Mouse (Mus musculus): ENCODE measurements at regions not wholly inside any gene's neighbourhood (a gene's known extent, or its start where the extent isn't known, plus 50 kb on each side); places are given as distances from the start of the nearest gene placed in this dataset.

- no peak for TF ChIP-seq TAL1 (conservative IDR thresholded peaks at IDR 0.05; ENCODE audit: low read depth, low read length)
- TF ChIP-seq GATA1 (IDR thresholded peaks at IDR 0.05; ENCODE audit: borderline replicate concordance, low read length): no peak
- no peak for TF ChIP-seq POLR2AphosphoS5 (IDR thresholded peaks at IDR 0.05; ENCODE audit: insufficient replicate concordance, low read depth, low read length)
- no peak for TF ChIP-seq GATA2 (IDR thresholded peaks at IDR 0.05; ENCODE audit: borderline replicate concordance, low read depth, low read length)
- TF ChIP-seq CTCF (IDR thresholded peaks at IDR 0.05; ENCODE audit: low read depth, low read length): no peak
- H3K4me3 ChIP-seq (ENCODE audit: low read depth, low read length): no peak overlapping the region
- H3K27me3 ChIP-seq (ENCODE audit: insufficient read depth, low read length): peaks cover 52% of the 10 kb centered on the region
- H3K9me3 ChIP-seq (replicated peaks): no peaks in the 10 kb centered on the region
- H3K36me3 ChIP-seq (replicated peaks): no peaks in the 10 kb centered on the region
- no peak for DNase-seq (ENCODE audit: low spot score)
- peaks cover 9% of the 10 kb centered on the region; the same call in 1 of the 2 replicates for H3K4me1 ChIP-seq (ENCODE audit: insufficient read depth, low read depth, low read length)
- no peak for ATAC-seq (ENCODE audit: extremely low read depth, insufficient number of reproducible peaks, low FRiP score, poor library complexity, severe bottlenecking)
These were observed 131.5 kb upstream of the Zfp703 start for GRCm38 (mm10) chr8:26845481-26846194.

GRCm38 (mm10) chr8:26847009-26847408 is 130.1 kb upstream of the Zfp703 start:
- Histone ChIP-seq H3K9me3 (replicated peaks) (no peaks in the 10 kb centered on the region), H3K36me3 (replicated peaks) (no peaks in the 10 kb centered on the region), H3K4me1 (ENCODE audit: insufficient read depth, low read depth, low read length) (peaks cover 9% of the 10 kb centered on the region; the same call in 1 of the 2 replicates), H3K4me3 (ENCODE audit: low read depth, low read length) (no peak overlapping the region), H3K27me3 (ENCODE audit: insufficient read depth, low read length) (peaks cover 48% of the 10 kb centered on the region)
- TF ChIP-seq GATA2 (IDR thresholded peaks at IDR 0.05; ENCODE audit: borderline replicate concordance, low read depth, low read length) (no peak), POLR2AphosphoS5 (IDR thresholded peaks at IDR 0.05; ENCODE audit: insufficient replicate concordance, low read depth, low read length) (no peak), TAL1 (conservative IDR thresholded peaks at IDR 0.05; ENCODE audit: low read depth, low read length) (no peak), GATA1 (IDR thresholded peaks at IDR 0.05; ENCODE audit: borderline replicate concordance, low read length) (no peak), CTCF (IDR thresholded peaks at IDR 0.05; ENCODE audit: low read depth, low read length) (no peak)
- ATAC-seq (ENCODE audit: extremely low read depth, insufficient number of reproducible peaks, low FRiP score, poor library complexity, severe bottlenecking) (no peak), DNase-seq (ENCODE audit: low spot score) (no peak)

GRCm38 (mm10) chr8:26848098-26848772 is 128.9 kb upstream of the Zfp703 start:
- ATAC-seq (ENCODE audit: extremely low read depth, insufficient number of reproducible peaks, low FRiP score, poor library complexity, severe bottlenecking) (no peak), DNase-seq (ENCODE audit: low spot score) (no peak)
- no peak for TF ChIP-seq GATA1 (IDR thresholded peaks at IDR 0.05; ENCODE audit: borderline replicate concordance, low read length)
- TF ChIP-seq CTCF (IDR thresholded peaks at IDR 0.05; ENCODE audit: low read depth, low read length): no peak
- TF ChIP-seq TAL1 (conservative IDR thresholded peaks at IDR 0.05; ENCODE audit: low read depth, low read length): no peak
- TF ChIP-seq POLR2AphosphoS5 (IDR thresholded peaks at IDR 0.05; ENCODE audit: insufficient replicate concordance, low read depth, low read length): no peak
- TF ChIP-seq GATA2 (IDR thresholded peaks at IDR 0.05; ENCODE audit: borderline replicate concordance, low read depth, low read length): no peak
- H3K27me3 ChIP-seq (ENCODE audit: insufficient read depth, low read length): peaks cover 46% of the 10 kb centered on the region
- peaks cover 9% of the 10 kb centered on the region; the same call in 1 of the 2 replicates for H3K4me1 ChIP-seq (ENCODE audit: insufficient read depth, low read depth, low read length)
- H3K36me3 ChIP-seq (replicated peaks): no peaks in the 10 kb centered on the region
- H3K9me3 ChIP-seq (replicated peaks): no peaks in the 10 kb centered on the region
- H3K4me3 ChIP-seq (ENCODE audit: low read depth, low read length): no peak overlapping the region

GRCm38 (mm10) chr8:26848955-26849684 is 128.0 kb upstream of the Zfp703 start:
- no peak for TF ChIP-seq CTCF (IDR thresholded peaks at IDR 0.05; ENCODE audit: low read depth, low read length)
- peaks cover 44% of the 10 kb centered on the region for H3K27me3 ChIP-seq (ENCODE audit: insufficient read depth, low read length)
- H3K4me1 ChIP-seq (ENCODE audit: insufficient read depth, low read depth, low read length): peaks cover 7% of the 10 kb centered on the region; the same call in 1 of the 2 replicates
- no peaks in the 10 kb centered on the region for H3K36me3 ChIP-seq (replicated peaks)
- H3K4me3 ChIP-seq (ENCODE audit: low read depth, low read length): no peak overlapping the region
- ATAC-seq (ENCODE audit: extremely low read depth, insufficient number of reproducible peaks, low FRiP score, poor library complexity, severe bottlenecking) (no peak), DNase-seq (ENCODE audit: low spot score) (no peak)
- no peaks in the 10 kb centered on the region for H3K9me3 ChIP-seq (replicated peaks)

- ATAC-seq (ENCODE audit: extremely low read depth, insufficient number of reproducible peaks, low FRiP score, poor library complexity, severe bottlenecking) (no peak), DNase-seq (ENCODE audit: low spot score) (no peak)
- Histone ChIP-seq H3K36me3 (replicated peaks) (no peaks in the 10 kb centered on the region), H3K4me1 (ENCODE audit: insufficient read depth, low read depth, low read length) (no peaks in the 10 kb centered on the region), H3K4me3 (ENCODE audit: low read depth, low read length) (no peak overlapping the region), H3K9me3 (replicated peaks) (no peaks in the 10 kb centered on the region), H3K27me3 (ENCODE audit: insufficient read depth, low read length) (peaks cover 29% of the 10 kb centered on the region)
- TF ChIP-seq CTCF (IDR thresholded peaks at IDR 0.05; ENCODE audit: low read depth, low read length): no peak
- TF ChIP-seq GATA1 (IDR thresholded peaks at IDR 0.05; ENCODE audit: borderline replicate concordance, low read length): no peak
- TF ChIP-seq GATA2 (IDR thresholded peaks at IDR 0.05; ENCODE audit: borderline replicate concordance, low read depth, low read length): no peak
These were observed 125.0 kb upstream of the Zfp703 start for GRCm38 (mm10) chr8:26851871-26852800.
